Mouse (Mus musculus) stomach, postnatal 0 days (tissue): Measurements from ENCODE around the gene Rnf41. TPM values are rescaled to one million over a fixed set of nuclear protein-coding genes. Genes with fewer than 3 reads are reported as not detected.

Experiments used
- ATAC-seq: fragments of 200-750 bp; cut with Nextera tagmentation; 2 replicates; pipeline ENCODE4 v1.8.0; 2017; ENCODE audit not compliant: low FRiP score, low TSS enrichment
- DNase-seq: peaks from one replicate; pipeline ENCODE4 v3.0.0-alpha.2; 2016; ENCODE audit warnings: low spot score
- H3K27ac ChIP-seq: fragments of 300-500 bp; sonication (generic); replicated peaks from 2 replicates; pipeline ENCODE4 v1.5.1; 2014; ENCODE audit warnings: mild to moderate bottlenecking, control low read depth
- H3K27me3 ChIP-seq: fragments of 300-500 bp; sonication (generic); 2 replicates; pipeline ENCODE4 v1.6.1; 2014; ENCODE audit warnings: low read length; ENCODE audit not compliant: control insufficient read depth, insufficient read depth
- H3K36me3 ChIP-seq: fragments of 300-500 bp; sonication (generic); 2 replicates; pipeline ENCODE4 v1.6.1; 2014; ENCODE audit warnings: low read length, mixed read lengths; ENCODE audit not compliant: control insufficient read depth, insufficient read depth
- H3K4me1 ChIP-seq: fragments of 300-500 bp; sonication (generic); replicated peaks from 2 replicates; pipeline ENCODE4 v1.6.1; 2014; ENCODE audit warnings: antibody characterized with exemption; ENCODE audit not compliant: control insufficient read depth, insufficient read depth
- H3K4me2 ChIP-seq: fragments of 300-500 bp; sonication (generic); replicated peaks from 2 replicates; pipeline ENCODE4 v1.6.1; 2014; ENCODE audit warnings: low read depth, mild to moderate bottlenecking, control low read depth, moderate library complexity
- H3K4me3 ChIP-seq: fragments of 300-500 bp; sonication (generic); 2 replicates; pipeline ENCODE4 v1.5.1; 2014; ENCODE audit warnings: low read depth, low read length, control low read depth
- H3K9ac ChIP-seq: fragments of 300-500 bp; sonication (generic); 2 replicates; pipeline ENCODE4 v1.6.1; 2014; ENCODE audit warnings: mild to moderate bottlenecking, low read length, control low read depth, mixed read lengths
- H3K9me3 ChIP-seq: fragments of 300-500 bp; sonication (generic); 2 replicates; pipeline ENCODE4 v1.6.1; 2016; ENCODE audit warnings: low read length; ENCODE audit not compliant: control insufficient read depth
- CTCF ChIP-seq: IDR thresholded peaks from 2 replicates; pipeline ENCODE4 v1.5.1; 2016; ENCODE audit warnings: antibody characterized with exemption, low read depth, mild to moderate bottlenecking, moderate library complexity
- EP300 ChIP-seq: optimal IDR thresholded peaks from 2 replicates; pipeline ENCODE3; 2016; ENCODE audit warnings: antibody characterized with exemption
- WGBS: fragments of 180-500 bp; shearing (Covaris S2); extraction: QIAGEN DNeasy Blood & Tissue Kit; methylation state at CpG from one replicate; pipeline ENCODE4 v1.1.7; 2014; 5-methylcytosine and 5-hydroxymethylcytosine counted together
- polyA plus RNA-seq: library from polyadenylated mRNA; unstranded; fragments of >200 nt; fragmentation: Nextera tagmentation; extraction: Ambion mirVana; gene quantifications from 2 replicates; pipeline ENCODE4 v1.2.1, GENCODE M21; 2015

Gene Rnf41
- polyA plus RNA-seq, 1 experiment from 2014 or later = 18.9 TPM

GRCm38 (mm10) chr10:128455280-128455679, 43.8 kb downstream of the Rnf41 start:
- Histone ChIP-seq H3K36me3 (no peaks in the 10 kb centered on the region), H3K9ac (no peak overlapping the region), H3K27me3 (no peaks in the 10 kb centered on the region), H3K4me1 (0 out of 2 replicates have a peak, but pooled peaks cover 2% of the 10 kb centered on the region), H3K27ac (no peak overlapping the region), H3K4me2 (no peak overlapping the region), H3K9me3 (no peaks in the 10 kb centered on the region), H3K4me3 (no peak overlapping the region)
- ATAC-seq = no peak
- peak; percentile 82 for TF ChIP-seq CTCF
- no peak for TF ChIP-seq EP300
- WGBS = 2% methylated on average over 6 of the region's 6 CpGs
- peak; percentile 74 for DNase-seq

DNA sequence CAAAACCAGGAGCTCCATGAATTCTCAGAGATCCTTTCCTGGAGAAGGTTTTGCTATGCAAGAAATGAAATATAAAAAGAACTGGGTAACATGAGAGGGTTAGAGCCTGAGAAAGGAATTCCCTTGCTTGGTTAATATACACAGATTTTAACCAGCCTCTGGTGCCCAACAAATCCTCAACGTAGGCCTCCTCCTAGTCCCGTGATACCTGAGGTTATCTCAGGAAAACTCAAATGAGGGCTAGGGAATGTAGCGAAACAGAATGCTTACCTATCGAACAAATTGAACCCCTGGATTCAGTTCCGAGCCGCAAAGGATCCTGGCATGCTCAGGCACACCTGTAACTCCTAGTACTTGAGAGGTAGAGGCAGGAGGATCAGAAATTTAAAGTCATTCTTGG, 46.2 kb downstream of the Rnf41 start:
- DNase-seq = no peak
- Histone ChIP-seq H3K27me3 (no peaks in the 10 kb centered on the region), H3K9me3 (no peaks in the 10 kb centered on the region), H3K4me2 (no peak overlapping the region), H3K4me3 (no peak overlapping the region), H3K27ac (no peak overlapping the region), H3K36me3 (peaks cover 3% of the 10 kb centered on the region; the same call in 1 of the 2 replicates), H3K4me1 (0 out of 2 replicates have a peak, but pooled peaks cover 2% of the 10 kb centered on the region), H3K9ac (no peak overlapping the region)
- no peak for ATAC-seq
- TF ChIP-seq EP300 = no peak
- TF ChIP-seq CTCF = no peak
- 86% methylated on average over 6 of the region's 6 CpGs for WGBS

DNA sequence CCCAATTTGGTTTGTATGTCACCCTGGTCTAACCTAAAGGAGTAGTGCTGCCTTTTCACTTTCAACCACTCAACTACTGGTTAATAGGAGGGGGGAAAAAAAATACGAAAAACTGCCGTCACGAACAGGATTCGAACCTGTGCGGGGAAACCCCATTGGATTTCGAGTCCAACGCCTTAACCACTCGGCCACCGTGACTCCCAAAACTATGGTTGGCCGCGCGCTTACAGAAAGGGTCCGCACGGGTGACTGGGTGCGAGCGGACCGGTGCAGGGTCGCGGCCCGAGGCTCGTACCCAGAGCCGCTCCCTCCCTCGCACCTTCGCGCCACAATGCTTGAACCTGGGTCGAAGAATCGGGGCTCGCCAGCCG, 46.9 kb downstream of the Rnf41 start:
- peak overlapping the region; percentile 93 for H3K4me3 ChIP-seq
- DNase-seq (peak; percentile 90), ATAC-seq (peak; percentile 69)
- 0 out of 2 replicates have a peak, but pooled peaks cover 2% of the 10 kb centered on the region for H3K4me1 ChIP-seq
- peak overlapping the region; percentile 96 for H3K27ac ChIP-seq
- under 1% methylated on average over 29 of the region's 29 CpGs for WGBS
- no peaks in the 10 kb centered on the region for H3K27me3 ChIP-seq
- TF ChIP-seq CTCF = no peak
- TF ChIP-seq EP300 = no peak
- H3K9me3 ChIP-seq = no peaks in the 10 kb centered on the region
- peaks cover 8% of the 10 kb centered on the region; the same call in 1 of the 2 replicates for H3K36me3 ChIP-seq
- peak overlapping the region; percentile 90 for H3K9ac ChIP-seq
- H3K4me2 ChIP-seq = peak overlapping the region; percentile 74

DNA sequence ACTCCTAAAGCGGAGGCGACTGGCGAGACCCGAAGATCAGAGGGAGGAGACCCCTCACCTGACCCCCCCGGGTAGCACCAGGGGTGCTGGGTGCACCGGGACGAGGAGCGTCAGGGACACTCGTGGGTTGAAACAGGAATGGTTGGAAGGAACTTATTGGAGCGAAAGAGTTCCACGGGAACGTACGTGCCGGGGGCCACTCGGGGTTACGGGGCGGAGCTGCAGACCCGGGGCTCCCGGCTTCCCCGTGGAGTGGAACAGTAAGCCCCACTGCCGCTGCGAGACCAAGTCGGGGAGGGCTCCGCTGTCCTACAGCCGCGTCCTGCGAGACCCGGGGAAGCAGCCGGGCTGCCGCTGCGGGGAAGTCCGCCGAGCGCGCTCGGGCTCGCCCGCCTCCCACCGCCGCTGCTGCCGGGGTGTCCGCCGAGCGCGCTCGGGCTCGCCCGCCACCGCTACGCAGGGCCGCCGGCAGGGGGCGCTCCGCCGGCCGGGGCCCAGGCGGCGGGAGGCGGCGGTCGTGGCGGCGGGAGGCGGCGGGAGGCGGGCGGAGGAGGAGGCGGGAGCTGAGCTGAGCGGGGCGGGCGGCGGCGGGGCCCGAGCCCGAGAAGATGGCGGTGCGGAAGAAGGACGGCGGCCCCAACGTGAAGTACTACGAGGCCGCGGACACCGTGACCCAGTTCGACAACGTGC, 47.4 kb downstream of the Rnf41 start, which contains the start of gene Smarcc2:
Gene Smarcc2, plus strand, starts transcription at position 530 of the 690 bp plus-strand sequence.
- Histone ChIP-seq H3K27ac (peak within 1 kb of the TSS; percentile 96), H3K4me1 (0 out of 2 replicates have a peak, but pooled peaks cover 2% of the 10 kb centered on the region), H3K9me3 (no peaks in the 10 kb centered on the region), H3K4me2 (peak within 1 kb of the TSS; percentile 76), H3K27me3 (no peaks in the 10 kb centered on the region), H3K4me3 (peak within 1 kb of the TSS; percentile 93), H3K9ac (peak within 1 kb of the TSS; percentile 90), H3K36me3 (peaks cover 9% of the 10 kb centered on the region; the same call in 1 of the 2 replicates)
- TF ChIP-seq CTCF (peak; percentile 52), EP300 (no peak)
- peak; percentile 91 for DNase-seq
- under 1% methylated on average over 55 of the region's 86 CpGs for WGBS
- ATAC-seq = peak; percentile 84

DNA sequence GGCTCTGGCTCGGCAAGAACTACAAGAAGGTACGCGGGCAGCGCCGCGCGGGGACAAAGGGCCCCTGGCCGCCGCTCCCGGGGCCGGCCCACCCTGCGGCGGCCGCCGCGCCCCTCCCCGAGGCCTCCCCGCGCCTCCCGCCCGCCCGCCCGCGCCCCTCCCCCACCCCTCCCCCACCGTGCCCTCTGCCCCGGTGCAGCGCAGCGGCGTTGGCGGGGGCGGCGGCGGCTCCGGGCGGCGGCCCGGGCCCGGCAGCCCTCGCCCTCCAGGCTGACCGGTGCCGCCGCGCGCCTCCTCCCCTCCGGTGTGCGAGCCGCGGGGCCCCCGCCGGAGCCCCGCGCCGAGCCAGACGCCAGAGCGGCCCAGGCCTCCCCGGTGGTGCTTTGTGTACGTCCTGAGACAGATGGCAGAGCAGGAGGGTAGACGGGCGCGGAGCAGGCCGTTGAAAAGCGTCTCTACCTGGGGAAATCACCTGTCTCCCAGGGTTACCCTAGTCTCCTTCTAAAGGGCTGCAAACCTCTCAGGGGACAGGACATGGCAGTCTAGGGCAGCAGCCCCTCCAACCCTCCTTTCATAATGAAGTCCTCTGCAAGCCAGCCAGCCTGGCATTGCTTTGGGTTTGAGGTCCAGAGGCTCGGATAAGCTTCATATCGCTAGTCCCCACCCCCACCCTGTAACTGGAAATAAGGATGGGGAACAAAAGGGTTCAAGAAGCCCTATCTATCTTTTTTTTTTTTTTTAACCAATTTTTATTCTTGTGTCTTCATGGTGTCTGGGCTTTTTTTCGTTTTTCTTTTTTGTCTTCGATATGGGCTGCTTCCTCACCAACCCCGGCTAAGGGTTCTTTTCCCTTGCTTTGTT, 48.2 kb downstream of the Rnf41 start:
- H3K9ac ChIP-seq = peak overlapping the region; percentile 90
- H3K27me3 ChIP-seq = no peaks in the 10 kb centered on the region
- H3K4me3 ChIP-seq = peak overlapping the region; percentile 93
- WGBS = under 1% methylated on average over 40 of the region's 67 CpGs
- H3K4me2 ChIP-seq = peak overlapping the region; percentile 76
- H3K36me3 ChIP-seq = peaks cover 17% of the 10 kb centered on the region
- H3K27ac ChIP-seq = peak overlapping the region; percentile 96
- no peak for TF ChIP-seq CTCF
- TF ChIP-seq EP300 = no peak
- DNase-seq (no peak), ATAC-seq (peak; percentile 55)
- 0 out of 2 replicates have a peak, but pooled peaks cover 2% of the 10 kb centered on the region for H3K4me1 ChIP-seq
- H3K9me3 ChIP-seq = no peaks in the 10 kb centered on the region
